Mouse (Mus musculus) adrenal gland, adult 18-20 months (tissue): ENCODE measurements around the gene Map2k5. TPM values are rescaled to one million over a fixed set of nuclear protein-coding genes. Genes with fewer than 3 reads are reported as not detected.

Experiments
- DNase-seq, 2 experiments: peaks; one replicate each; pipeline ENCODE4 v3.0.0; 2021 to 2022; ENCODE audit warnings: low spot score in 2 of 2
- total RNA-seq, 2 experiments: library from RNA; stranded (reverse); gene quantifications; 1 replicate in 1 of 2; 2 replicates in 1 of 2; pipeline ENCODE4 v1.2.3; 2021

Map2k5 gene
- total RNA-seq, 2 experiments from 2014 or later = 21.0 to 28.3 TPM

- no peak for DNase-seq
Measured at GRCm38 (mm10) chr9:63133659-63134058, 244.0 kb downstream of the Map2k5 start.

DNA sequence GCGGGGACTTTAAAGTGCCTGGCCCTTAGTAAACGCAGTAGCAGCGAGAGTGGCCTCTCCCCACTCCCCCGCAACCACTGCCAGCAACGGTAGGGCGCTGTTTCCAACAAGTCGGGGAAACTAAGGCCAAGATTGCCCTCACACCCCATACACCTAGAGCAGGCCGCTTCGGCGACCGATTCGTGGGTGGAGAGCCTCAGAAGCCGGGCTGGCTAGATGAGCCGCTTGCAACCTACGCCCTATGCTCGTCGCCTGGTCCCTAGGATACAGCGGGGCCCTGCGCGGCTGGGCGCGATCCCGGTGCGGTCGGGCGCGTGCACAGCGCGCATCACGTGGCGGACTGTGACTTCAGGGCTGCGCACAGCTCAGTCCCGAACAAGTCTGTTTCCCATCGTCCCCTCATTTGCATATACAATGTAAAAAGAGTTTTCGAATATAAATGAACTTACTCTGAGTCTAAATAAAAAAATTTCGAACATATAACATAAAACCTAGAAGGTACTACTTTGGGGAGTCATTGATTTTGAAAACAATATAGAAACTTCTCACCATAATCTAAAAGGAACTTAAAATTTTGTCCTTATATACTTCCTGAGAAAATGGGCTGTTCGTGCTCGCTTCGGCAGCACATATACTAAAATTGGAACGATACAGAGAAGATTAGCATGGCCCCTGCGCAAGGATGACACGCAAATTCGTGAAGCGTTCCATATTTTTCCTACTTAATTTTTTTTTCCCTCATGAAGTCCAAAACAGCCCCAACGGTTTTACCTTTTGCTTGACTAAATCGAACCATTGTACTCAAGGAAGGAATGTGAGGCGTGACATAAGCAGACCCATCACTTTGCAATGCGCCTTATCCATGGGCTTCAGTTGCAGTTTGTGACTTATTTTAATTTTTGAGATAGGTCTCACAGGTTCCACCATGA, 244.8 kb downstream of the Map2k5 start:
- DNase-seq = peak; percentile 93

DNA sequence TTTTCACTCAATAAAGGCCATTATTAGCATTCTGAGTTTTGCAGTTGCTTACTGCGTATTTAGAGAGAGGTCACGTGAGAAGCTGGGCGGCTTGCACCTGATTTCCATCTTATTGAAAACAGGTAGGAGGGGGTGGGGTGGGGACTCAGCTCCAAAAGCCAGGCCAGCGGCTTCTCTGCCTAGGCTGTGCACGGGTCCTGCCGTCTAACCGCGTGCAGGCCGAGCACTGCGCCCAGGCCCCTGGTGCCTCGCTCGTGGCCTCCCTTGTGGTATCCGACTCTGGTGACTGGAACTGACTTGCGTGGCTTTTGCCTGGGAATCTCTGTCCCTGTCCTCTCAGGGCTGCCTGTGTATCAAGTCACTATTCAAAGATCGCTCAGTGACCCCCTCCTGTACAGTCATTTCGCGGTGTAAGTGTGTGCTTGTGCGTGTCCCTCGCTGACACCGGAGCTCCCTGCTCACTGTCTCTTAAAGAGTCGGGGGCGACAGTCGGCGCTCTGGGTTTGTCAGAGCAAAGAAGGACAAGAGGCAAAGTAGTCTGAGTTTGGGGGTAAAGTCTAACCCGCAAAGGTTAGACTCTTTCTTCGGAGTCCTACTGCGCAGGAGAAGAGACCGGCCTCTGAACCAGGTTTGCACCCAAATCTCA, 245.6 kb downstream of the Map2k5 start:
- DNase-seq = peak; percentile 43 to 52

GRCm38 (mm10) chr9:63129641-63130041, 248.1 kb downstream of the Map2k5 start:
- DNase-seq = no peak

GRCm38 (mm10) chr9:63124512-63124911, 253.2 kb downstream of the Map2k5 start:
- no peak for DNase-seq

- DNase-seq = peak; percentile 91 to 93
Measured at GRCm38 (mm10) chr9:63123451-63124438, 254.0 kb downstream of the Map2k5 start.

- no peak for DNase-seq
Measured at GRCm38 (mm10) chr9:63122161-63122833, 255.4 kb downstream of the Map2k5 start.

GRCm38 (mm10) chr9:63118385-63118784, 259.3 kb downstream of the Map2k5 start:
- DNase-seq = no peak

Other genes with a start within 250 kb of the Map2k5 start
- under 1 TPM; 0.06 to 0.10 TPM for gene Skor1, start 228.9 kb downstream of the Map2k5 start, total RNA-seq
- gene 2300009A05Rik, start 21.3 kb upstream of the Map2k5 start, total RNA-seq = 10 to 100 TPM; 39.8 to 46.9 TPM
- not detected for gene Iqch, start 224.6 kb upstream of the Map2k5 start, total RNA-seq
- 10 to 100 TPM; 26.4 to 28.8 TPM for gene Aagab, start 224.8 kb upstream of the Map2k5 start, total RNA-seq